Mouse (Mus musculus) embryonic fibroblast, embryonic 13.5 days (primary cell): Measurements from ENCODE around the gene Rccd1.

Experiments used
- CTCF ChIP-seq: IDR thresholded peaks from 2 replicates; pipeline ENCODE4 v1.5.1; 2011; ENCODE audit warnings: mild to moderate bottlenecking, control low read depth, low read length, moderate library complexity, borderline replicate concordance; ENCODE audit not compliant: insufficient read depth
- POLR2A ChIP-seq: IDR thresholded peaks from 2 replicates; pipeline ENCODE4 v1.6.1; 2011; ENCODE audit warnings: low read depth, mild to moderate bottlenecking, control low read depth, low read length, moderate library complexity

DNA sequence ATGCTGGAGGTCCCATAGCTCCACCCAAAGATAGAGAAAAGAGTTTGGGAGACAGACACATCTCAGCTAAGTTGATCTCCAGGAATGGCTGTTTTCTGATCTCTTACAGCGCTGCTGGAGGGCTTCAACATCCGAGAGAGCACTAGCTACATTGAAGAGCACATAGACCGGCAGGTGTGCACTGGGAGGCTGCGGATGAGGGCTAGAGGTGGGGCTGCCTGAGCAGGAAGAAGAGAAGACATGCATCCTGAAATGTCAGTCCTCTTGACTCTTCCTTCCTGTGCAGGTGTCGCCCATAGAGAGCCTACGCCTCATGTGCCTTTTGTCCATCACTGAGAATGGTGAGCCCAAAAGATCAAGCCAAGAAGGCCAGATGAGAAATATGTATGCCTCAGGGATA, 38.5 kb downstream of the Rccd1 start:
- TF ChIP-seq POLR2A (no peak), CTCF (no peak)
